Mouse (Mus musculus): ENCODE results near the gene March10. TPM values are rescaled to one million over a fixed set of nuclear protein-coding genes. Genes with fewer than 3 reads are reported as not detected.

March10 gene
- polyA plus RNA-seq, 1 experiment from 2014 or later: 0.15 TPM

- H3K4me1 ChIP-seq: peaks cover 24% of the 10 kb centered on the region
- no peak overlapping the region for H3K9ac ChIP-seq
- H3K9me3 ChIP-seq: no peaks in the 10 kb centered on the region
- no peak overlapping the region for H3K4me3 ChIP-seq
- H3K27ac ChIP-seq: no peak overlapping the region
- H3K27me3 ChIP-seq: no peaks in the 10 kb centered on the region
- peaks cover 49% of the 10 kb centered on the region; the same call in 1 of the 2 replicates for H3K36me3 ChIP-seq
- 88% methylated on average over 9 of the region's 9 CpGs for WGBS
- no peak overlapping the region for H3K4me2 ChIP-seq
- ATAC-seq (ENCODE audit: borderline replicate concordance, extremely low read depth, low FRiP score, low TSS enrichment): no peak
Measured at GRCm38 (mm10) chr11:105348495-105348982, 108.0 kb downstream of the March10 start.

DNA sequence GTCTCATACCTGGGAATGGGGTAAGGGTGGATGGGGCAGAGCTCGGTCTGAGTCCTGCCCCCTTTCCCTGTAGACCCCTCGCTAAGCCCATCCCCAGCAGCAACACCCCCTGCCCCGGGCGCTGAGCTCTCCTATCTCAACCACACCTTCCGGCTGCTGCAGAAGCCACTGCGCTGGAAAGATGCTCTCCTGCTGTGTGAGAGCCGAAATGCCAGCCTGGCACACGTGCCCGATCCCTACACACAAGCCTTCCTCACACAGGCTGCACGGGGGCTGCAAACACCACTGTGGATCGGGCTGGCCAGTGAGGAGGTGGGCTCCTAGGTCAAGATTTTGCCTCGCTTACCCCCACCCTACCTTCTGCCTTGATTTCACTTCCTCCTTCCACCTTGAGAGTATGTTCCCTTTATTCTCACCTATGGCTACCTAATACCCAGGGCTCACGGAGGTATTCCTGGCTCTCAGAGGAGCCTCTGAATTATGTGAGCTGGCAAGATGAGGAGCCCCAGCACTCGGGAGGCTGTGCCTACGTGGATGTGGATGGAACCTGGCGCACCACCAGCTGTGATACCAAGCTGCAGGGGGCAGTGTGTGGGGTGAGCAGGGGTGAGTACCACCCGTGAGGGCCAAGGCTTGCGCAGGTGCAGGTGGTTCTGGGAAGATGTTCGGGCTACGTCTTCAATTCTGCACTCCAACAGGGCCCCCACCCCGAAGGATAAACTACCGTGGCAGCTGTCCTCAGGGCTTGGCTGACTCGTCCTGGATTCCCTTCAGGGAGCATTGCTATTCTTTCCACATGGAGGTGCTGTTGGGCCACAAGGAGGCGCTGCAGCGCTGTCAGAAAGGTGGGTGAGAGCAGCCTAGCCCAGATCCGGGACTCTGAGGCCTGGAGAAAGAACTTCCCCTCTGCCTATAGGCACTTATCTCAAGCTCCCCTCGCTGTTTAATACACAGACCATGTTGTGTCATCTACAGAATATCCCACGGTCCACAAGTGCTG is 109.1 kb downstream of the March10 start:
- Histone ChIP-seq H3K36me3 (peaks cover 58% of the 10 kb centered on the region), H3K27ac (no peak overlapping the region), H3K4me1 (peaks cover 13% of the 10 kb centered on the region), H3K9ac (no peak overlapping the region), H3K4me3 (no peak overlapping the region), H3K27me3 (no peaks in the 10 kb centered on the region), H3K9me3 (no peaks in the 10 kb centered on the region), H3K4me2 (no peak overlapping the region)
- ATAC-seq (ENCODE audit: borderline replicate concordance, extremely low read depth, low FRiP score, low TSS enrichment): peak; percentile 36; the same call in 1 of the 2 replicates
- WGBS: 56% methylated on average over 28 of the region's 28 CpGs

DNA sequence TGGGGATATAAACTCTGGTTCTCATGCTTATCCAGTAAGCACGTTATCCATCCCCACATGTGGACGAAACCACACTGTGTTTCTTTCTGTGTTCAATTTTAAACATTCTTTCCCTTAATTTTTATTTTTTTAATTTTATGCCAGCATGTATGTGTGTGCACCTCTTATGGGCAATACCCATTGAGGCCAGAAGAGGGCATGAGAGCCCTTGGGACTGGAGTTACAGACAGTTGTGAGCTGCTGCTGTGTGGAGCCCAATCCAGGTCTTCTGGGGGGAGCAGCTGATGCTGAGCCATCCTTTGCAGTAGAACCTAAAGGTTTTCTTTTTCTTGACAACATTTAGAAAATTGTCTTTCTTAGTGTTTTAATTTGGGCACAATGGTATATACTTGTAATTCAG is 111.3 kb downstream of the March10 start:
- Histone ChIP-seq H3K9me3 (no peaks in the 10 kb centered on the region), H3K4me2 (no peak overlapping the region), H3K27me3 (no peaks in the 10 kb centered on the region), H3K4me1 (no peaks in the 10 kb centered on the region), H3K4me3 (no peak overlapping the region), H3K36me3 (peaks cover 74% of the 10 kb centered on the region), H3K9ac (no peak overlapping the region), H3K27ac (no peak overlapping the region)
- no peak for ATAC-seq (ENCODE audit: borderline replicate concordance, extremely low read depth, low FRiP score, low TSS enrichment)
- 83% methylated on average over 2 of the region's 2 CpGs for WGBS

- Histone ChIP-seq H3K27me3 (no peaks in the 10 kb centered on the region), H3K27ac (no peak overlapping the region), H3K9ac (no peak overlapping the region), H3K4me3 (no peak overlapping the region), H3K9me3 (no peaks in the 10 kb centered on the region), H3K4me2 (no peak overlapping the region), H3K4me1 (peaks cover 8% of the 10 kb centered on the region), H3K36me3 (peaks cover 52% of the 10 kb centered on the region)
- ATAC-seq (ENCODE audit: borderline replicate concordance, extremely low read depth, low FRiP score, low TSS enrichment): no peak
- WGBS: 76% methylated on average over 12 of the region's 12 CpGs
Measured at GRCm38 (mm10) chr11:105338596-105339390, 117.7 kb downstream of the March10 start.

DNA sequence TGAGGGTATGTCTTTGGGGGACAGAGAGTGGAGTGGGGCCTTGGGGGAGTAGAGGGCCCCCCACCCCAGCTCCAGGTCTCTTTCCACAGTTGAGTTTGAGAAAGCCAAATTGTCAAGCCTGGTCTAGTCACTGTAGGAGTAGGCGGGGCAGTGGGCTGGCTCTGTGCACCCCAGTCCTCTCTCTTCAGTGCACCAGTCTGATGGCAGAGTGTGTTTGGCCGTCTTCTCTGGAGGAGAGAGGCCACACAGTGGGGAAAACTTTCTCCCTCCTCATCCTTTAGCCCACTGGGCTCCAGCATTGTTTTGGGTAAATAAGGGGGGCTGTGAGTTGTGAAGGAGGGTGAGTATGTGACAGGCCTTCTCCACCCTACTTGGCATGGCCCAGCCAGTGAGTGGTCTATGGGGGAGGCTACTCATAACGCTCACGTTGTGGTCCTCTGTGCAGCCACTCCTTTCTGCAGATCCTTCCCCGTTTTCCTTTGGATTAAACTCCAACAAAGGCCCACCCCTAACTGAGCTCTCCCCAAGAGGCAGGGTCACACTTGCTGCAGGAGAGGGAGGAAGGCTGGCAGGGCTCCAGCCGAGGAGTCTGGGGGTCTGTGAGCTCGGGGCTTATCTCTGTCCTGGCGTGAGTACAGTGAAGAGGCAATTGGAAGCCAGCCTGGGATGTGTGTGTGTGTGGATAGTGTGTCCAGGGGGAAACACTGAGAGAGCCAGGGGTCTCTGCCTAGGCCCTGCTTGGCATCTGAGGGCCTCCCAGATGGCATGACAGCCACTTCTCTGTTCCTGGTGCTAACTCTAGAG is 122.5 kb downstream of the March10 start:
- Histone ChIP-seq H3K27ac (peak overlapping the region; percentile 55), H3K4me3 (no peak overlapping the region), H3K36me3 (peaks cover 20% of the 10 kb centered on the region), H3K4me2 (no peak overlapping the region), H3K9ac (no peak overlapping the region), H3K9me3 (no peaks in the 10 kb centered on the region), H3K27me3 (no peaks in the 10 kb centered on the region), H3K4me1 (peaks cover 28% of the 10 kb centered on the region)
- 16% methylated on average over 8 of the region's 8 CpGs for WGBS
- ATAC-seq (ENCODE audit: borderline replicate concordance, extremely low read depth, low FRiP score, low TSS enrichment): peak; percentile 72

DNA sequence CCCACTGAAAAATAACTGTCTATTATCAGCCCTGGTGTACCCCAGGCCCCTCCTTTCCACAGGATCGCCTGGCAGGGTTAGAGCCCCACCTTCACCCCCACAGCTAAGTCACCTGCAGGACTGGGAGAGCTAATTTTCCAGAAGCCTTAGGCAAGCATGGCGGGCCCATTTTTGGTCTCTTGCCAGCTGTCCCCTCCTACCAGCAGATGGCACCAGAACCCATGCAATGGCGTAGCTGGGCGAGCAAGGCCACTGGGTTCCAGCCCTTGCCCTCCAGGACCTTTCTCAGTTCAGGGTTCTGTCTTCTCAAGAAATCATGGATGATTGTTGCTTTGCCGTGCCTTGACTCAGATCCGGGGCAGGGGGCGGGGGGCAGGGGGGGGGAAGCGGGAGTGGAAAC is 124.1 kb downstream of the March10 start:
- H3K4me1 ChIP-seq: peaks cover 28% of the 10 kb centered on the region
- H3K27me3 ChIP-seq: no peaks in the 10 kb centered on the region
- no peak overlapping the region for H3K27ac ChIP-seq
- peaks cover 12% of the 10 kb centered on the region for H3K36me3 ChIP-seq
- WGBS: 61% methylated on average over 8 of the region's 8 CpGs
- no peak overlapping the region for H3K4me3 ChIP-seq
- no peak overlapping the region for H3K9ac ChIP-seq
- ATAC-seq (ENCODE audit: borderline replicate concordance, extremely low read depth, low FRiP score, low TSS enrichment): no peak
- H3K9me3 ChIP-seq: no peaks in the 10 kb centered on the region
- no peak overlapping the region for H3K4me2 ChIP-seq

- ATAC-seq (ENCODE audit: borderline replicate concordance, extremely low read depth, low FRiP score, low TSS enrichment): no peak
- no peaks in the 10 kb centered on the region for H3K27me3 ChIP-seq
Measured at GRCm38 (mm10) chr11:105331732-105332131, 124.8 kb downstream of the March10 start.

DNA sequence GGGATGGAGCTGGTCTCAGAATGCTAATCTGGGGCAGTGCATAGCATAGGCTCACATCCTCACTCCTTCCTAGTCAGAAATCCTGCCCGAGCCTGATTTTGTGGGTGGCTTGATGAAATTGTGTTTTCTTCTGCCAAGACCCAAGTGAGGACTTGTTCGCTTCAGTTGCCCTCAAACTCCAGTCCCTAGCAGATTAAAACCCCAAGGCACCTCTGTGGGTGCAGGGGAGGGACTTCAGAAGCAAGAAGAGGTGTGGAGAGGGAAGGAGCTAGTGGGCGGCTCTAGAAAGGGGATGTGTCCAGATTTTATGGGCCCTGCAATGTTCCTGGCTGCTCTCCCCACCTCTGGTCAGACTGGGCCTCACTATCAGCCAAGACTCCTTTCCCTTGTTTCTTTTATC is 125.4 kb downstream of the March10 start:
- Histone ChIP-seq H3K9ac (no peak overlapping the region), H3K4me1 (peaks cover 28% of the 10 kb centered on the region), H3K27me3 (no peaks in the 10 kb centered on the region), H3K4me2 (no peak overlapping the region), H3K36me3 (peaks cover 6% of the 10 kb centered on the region; the same call in 1 of the 2 replicates), H3K27ac (no peak overlapping the region), H3K4me3 (no peak overlapping the region), H3K9me3 (no peaks in the 10 kb centered on the region)
- no peak for ATAC-seq (ENCODE audit: borderline replicate concordance, extremely low read depth, low FRiP score, low TSS enrichment)
- WGBS: 81% methylated on average over 3 of the region's 3 CpGs

More at GRCm38 (mm10) chr11:105331732-105332131, 124.8 kb downstream of the March10 start:
- H3K27ac ChIP-seq: no peak overlapping the region
- H3K9ac ChIP-seq: no peak overlapping the region
- peaks cover 10% of the 10 kb centered on the region; the same call in 1 of the 2 replicates for H3K36me3 ChIP-seq
- no peaks in the 10 kb centered on the region for H3K9me3 ChIP-seq
- H3K4me3 ChIP-seq: no peak overlapping the region
- no peak overlapping the region for H3K4me2 ChIP-seq
- 21% methylated on average over 10 of the region's 10 CpGs for WGBS
- peaks cover 28% of the 10 kb centered on the region for H3K4me1 ChIP-seq

DNA sequence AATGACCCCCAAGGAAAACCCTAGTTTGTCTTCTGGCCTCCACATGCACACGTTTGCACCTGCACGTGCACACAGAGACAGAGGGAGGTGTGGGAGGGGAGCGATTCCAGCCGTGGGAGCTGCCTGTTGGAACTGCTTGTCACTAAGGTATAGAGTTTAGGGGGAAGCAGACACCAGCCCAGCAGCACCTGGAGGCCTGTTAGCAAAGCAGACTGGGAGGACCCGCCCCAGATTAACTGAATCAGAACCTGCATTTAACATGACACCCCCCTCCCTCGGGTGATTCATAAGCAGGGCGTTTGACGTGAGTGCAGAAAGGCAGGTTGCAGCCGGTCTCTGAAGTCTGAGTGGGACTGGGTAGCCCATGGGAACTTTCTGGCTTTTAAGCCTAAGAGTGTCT is 126.6 kb downstream of the March10 start:
- no peak overlapping the region for H3K4me3 ChIP-seq
- H3K27ac ChIP-seq: no peak overlapping the region
- H3K36me3 ChIP-seq: peaks cover 7% of the 10 kb centered on the region
- H3K4me1 ChIP-seq: peaks cover 28% of the 10 kb centered on the region
- no peaks in the 10 kb centered on the region for H3K27me3 ChIP-seq
- no peak overlapping the region for H3K9ac ChIP-seq
- ATAC-seq (ENCODE audit: borderline replicate concordance, extremely low read depth, low FRiP score, low TSS enrichment): no peak
- no peak overlapping the region for H3K4me2 ChIP-seq
- WGBS: 58% methylated on average over 9 of the region's 9 CpGs
- no peaks in the 10 kb centered on the region for H3K9me3 ChIP-seq

DNA sequence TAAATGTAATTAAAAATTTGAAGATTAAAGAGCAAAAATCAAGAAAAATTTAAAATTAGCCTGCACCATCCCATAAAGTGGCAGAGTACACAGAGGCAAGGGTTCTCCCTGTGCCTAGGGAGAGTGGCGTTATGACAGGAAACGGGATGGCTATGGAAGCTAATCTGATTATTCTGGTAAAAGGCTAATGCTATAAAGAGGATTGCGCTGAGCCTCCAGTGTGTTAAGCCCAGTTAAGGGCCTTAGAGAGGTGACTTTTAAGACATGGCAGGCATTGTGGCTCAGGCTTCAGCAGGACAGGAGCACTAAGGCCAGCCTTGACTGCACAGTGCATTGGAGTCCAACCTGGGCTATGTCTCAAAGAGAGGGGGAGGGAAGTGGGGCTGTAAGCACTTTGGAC is 129.4 kb downstream of the March10 start:
- 96% methylated on average over 3 of the region's 3 CpGs for WGBS

DNA sequence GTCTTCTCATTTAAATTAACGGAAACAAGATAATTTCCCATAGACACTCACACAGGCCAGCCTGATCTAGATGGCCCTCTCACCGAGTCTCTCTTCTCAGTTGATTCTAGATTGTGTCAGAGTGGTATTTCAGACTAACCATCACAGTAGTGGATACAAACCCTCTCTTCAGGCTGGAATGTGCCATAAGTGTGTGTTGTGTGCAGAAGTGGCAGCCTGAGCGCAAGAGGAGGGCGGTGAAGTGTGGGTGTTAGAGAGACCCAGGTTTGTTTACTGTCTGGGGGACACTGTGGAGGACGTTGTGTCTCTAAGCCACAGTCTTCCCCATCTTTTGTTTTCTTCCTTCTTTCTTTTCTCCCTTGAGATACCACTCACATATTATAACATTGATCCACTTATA is 133.0 kb downstream of the March10 start:
- Histone ChIP-seq H3K27me3 (no peaks in the 10 kb centered on the region), H3K36me3 (peaks cover 13% of the 10 kb centered on the region), H3K4me1 (no peaks in the 10 kb centered on the region; the same call in 1 of the 2 replicates), H3K9me3 (no peaks in the 10 kb centered on the region), H3K27ac (no peak overlapping the region; the same call in 1 of the 2 replicates), H3K4me3 (no peak overlapping the region), H3K9ac (no peak overlapping the region), H3K4me2 (no peak overlapping the region)
- peak; percentile 23; the same call in 1 of the 2 replicates for ATAC-seq (ENCODE audit: borderline replicate concordance, extremely low read depth, low FRiP score, low TSS enrichment)
- WGBS: 61% methylated on average over 5 of the region's 5 CpGs

More for the DNA sequence above, 129.4 kb downstream of the March10 start:
- Histone ChIP-seq H3K4me3 (no peak overlapping the region), H3K9me3 (no peaks in the 10 kb centered on the region), H3K27me3 (no peaks in the 10 kb centered on the region), H3K4me2 (no peak overlapping the region), H3K9ac (no peak overlapping the region), H3K4me1 (peaks cover 12% of the 10 kb centered on the region), H3K36me3 (peaks cover 7% of the 10 kb centered on the region), H3K27ac (no peak overlapping the region)
- ATAC-seq (ENCODE audit: borderline replicate concordance, extremely low read depth, low FRiP score, low TSS enrichment): no peak

All from lung, embryonic 15.5 days (tissue).